Mouse (Mus musculus) retina, postnatal 1 day (tissue): Measurements from ENCODE around the gene Fam20b.

Source experiments
- DNase-seq: peaks from one replicate; pipeline ENCODE4 v3.0.0-alpha.2; 2012

The Fam20b gene

DNA sequence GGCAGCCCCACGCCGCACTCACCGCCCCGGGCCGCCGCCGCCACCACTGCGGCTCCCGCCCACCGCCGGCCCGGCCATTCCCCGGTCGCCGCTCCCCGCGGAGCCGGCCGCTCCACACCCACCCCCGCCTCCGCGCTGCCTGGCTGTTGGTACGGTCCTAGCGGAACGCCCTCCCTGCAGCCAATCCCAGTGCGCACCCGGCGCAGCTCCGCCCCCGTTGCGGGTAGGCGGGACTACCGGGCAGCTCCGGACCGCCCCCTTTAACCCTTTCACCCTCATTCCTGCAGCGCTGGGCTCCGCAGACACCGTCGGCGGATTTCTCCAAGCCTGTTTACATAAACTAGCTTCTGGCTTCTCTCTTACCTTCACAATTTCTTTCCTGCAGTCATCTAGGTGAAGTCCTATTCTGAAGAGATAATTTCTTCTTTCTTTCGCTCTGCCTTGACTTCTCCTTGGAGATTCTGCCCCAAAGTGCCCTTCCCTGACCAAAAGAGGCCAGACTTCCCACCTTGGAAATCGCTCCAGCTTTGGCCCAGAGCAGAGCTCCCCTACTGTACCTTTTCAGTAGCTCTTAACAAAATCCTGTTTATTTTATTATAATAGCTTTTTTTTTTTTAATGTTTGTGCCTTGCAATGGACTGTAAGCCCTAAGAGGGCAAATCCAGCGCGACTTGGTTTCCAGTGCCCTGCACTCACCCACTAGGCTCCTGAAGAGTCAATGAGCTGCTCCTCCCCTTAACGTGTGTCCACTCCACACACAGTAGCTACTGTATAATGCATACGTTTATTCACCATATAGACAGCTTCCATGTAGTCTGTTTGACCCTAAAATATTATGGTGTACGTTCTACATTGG lies at the start of gene Fam20b:
Gene Fam20b, minus strand, starts transcription at position 137 of the 856 bp plus-strand sequence.
- DNase-seq, result peak; percentile 97

DNA sequence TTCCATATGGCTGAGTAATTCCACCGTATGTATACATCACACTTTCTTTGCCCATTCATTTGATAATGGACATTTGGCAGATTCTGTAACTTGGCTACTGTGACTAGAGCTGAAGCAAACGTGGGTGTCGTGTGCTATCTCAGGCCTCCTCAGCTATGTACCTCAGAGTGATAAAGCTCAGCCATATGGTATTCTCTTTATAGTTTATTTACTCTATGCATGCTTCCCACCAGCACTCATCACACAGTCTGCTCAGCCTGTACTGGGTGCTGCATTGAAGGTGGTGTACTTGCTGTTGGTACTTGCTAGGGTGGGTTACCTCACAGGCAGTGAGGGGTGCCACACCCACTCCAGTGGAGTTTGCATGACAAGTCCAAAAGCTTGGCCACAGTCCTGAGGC lies 46.4 kb upstream of the Fam20b start:
- DNase-seq, result no peak

DNA sequence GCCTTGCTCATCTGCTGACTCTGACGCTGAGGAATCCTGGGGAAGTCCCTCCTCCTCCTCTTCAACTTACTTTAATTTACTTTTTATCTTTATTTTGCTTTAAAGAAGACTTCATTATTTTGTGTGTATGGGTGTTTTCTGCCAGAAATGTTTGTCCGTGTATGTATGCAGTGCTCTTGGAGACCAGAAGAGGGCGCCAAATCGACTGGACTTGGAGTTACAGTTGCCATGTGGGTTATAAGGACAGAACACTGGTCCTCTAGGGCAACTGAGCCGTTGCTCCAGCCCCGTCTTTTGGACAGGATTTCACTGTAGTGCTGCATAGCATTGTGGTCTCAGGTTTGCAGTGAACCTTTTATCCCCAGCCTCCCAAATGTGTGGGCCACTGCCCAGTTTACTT lies 45.7 kb upstream of the Fam20b start:
- no peak for DNase-seq

DNA sequence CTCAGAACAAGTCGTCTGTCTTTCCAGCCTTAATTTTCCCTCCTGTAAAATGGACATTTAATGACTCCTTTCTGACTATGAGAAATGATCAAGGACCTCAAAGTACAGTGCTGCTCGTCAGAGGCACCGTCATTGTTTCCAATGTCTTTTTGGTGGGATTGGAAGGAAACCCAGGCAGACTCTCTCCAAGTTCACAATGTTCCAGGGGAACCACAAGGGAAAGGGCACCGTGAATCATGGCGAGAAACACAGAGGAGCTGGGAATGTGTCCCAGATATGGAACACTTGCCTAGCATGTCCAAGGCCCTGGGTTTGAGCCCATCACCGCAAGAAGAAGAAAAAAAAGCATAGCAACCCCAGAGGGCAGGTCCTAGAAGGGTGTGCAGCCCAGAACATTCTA lies 44.4 kb upstream of the Fam20b start:
- DNase-seq, result no peak

DNA sequence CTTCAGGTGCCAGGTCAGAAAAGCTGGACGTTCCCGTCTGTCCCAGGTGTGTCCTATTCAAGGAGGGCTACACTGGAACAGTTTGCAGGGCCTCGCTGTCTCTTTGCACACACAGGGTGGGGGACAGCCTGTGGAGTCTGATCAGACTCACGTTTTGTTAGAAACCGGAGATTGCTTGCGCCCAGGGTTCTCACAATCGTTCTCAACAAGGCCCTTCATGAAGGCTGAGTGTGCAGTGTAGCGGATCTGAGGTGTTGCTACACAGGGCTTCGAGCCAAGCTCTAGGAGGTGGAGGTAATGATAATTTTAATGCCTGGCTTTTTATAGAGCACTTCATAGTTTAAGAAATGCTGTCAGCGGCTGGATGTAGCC lies 42.5 kb upstream of the Fam20b start:
- no peak for DNase-seq

DNA sequence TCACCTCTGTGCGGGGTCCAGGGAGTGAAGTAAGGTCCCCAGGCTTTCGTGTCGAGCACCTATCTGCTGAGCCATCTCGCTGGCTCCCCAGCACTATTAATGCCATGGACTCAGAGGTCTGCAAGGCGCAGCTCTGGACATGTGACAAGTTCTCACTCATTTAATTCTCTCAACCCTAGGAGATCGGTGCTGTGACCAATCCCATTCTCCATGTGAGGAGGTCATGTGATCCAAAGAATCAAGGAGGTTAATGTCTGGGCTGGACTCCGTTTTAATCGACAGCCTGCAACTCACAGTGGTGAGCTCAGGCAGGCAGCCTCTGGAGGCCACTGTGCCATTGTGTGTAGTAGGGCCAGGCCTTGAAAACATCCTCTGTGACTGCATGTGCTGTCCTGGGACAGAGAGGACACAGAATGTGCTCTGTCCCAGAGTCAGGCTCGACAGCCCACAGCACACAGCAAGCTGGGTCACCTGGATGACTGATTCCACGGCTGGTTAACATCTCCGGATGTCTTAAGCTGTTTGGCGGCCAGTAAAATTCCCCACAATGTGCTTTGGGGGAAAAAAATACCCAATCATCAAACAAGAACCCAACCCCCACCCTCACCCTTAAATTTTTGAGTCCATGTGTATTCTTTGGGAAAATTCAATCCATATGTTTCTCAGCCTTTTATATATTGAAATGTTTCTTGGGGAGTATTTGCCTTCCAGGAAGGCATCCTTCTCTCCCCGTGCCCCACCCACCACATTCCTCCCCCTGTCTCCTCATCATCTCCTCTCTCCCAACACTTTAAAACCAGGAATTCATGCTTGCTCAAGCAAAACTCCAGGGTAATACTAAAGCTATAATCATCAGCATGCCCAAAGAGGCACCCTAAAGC lies 41.9 kb upstream of the Fam20b start:
- DNase-seq, result no peak

DNA sequence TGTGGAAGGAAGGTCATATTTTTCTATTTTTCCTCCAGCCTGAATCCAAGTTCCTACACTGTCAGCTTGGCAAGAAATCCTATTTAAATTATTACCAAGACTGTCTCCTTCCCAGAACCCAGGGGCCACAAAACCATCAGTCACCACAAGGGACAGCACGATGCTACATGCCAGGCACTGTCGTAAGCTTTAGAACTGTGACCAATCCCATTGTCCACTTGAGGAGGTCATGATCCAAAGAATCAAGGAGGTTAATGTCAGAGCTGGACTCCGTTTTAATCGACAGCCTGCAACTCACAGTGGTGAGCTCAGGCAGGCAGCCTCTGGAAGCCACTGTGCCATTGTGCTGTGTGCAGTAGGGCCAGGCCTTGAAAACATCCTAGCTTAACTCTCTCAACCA lies 39.4 kb upstream of the Fam20b start:
- no peak for DNase-seq

DNA sequence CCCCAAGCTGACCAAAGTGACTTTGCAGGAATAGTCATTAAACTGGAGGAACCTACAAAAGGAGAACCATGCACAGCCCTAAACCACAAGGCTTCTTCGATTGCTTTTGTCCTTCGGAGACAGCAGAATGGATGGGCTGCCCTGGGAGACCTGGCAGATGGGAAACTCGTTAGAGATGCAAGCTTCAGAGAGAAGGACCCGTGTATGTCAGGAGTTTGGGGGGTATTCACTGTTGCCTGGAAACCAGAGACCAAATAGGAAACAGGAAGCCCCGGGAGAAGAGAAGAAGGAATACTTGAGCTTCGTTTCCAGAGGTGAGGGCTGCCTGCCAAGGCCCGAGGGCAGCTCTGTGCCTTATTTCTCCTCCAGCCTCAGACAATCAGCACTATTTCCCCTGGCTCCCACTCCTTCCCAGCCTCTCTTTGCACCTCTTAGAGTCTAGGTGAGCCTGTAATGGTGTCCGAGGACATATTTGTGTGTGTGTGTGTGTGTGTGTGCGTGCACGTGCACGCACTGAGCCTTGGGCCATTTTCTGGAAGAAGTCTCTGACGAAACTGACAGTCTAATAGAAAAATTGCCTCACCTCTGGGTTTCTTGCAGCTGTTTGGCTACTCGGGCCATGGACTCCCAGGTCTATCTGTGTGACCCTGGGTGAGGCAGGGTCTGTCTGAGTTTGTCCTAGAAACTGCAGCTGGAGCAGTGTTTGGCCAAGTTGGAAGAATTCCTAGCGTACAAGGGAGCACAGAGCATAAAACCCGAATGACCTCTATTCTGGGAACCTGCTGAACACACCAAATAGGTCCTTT lies 35.9 kb upstream of the Fam20b start:
- DNase-seq, result peak; percentile 58

DNA sequence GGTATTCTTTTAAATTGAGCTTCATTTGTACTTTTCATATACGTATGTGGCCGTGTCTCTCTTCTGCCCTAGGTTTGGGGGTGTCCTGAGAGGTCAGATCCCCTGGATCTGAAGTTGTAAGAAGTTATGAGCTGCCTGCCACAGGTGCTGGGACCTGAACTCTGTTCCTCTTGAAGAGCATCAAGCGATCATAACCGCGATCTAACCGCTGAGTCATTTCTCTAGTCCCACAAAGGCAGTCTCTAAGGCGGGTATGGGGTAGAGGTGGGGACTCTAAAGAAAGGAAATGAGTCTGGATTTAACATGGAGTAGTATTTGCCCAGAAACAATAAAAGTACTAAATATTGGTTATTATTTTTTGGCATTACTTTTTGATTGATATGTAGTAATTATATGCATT lies 34.1 kb upstream of the Fam20b start:
- no peak for DNase-seq

DNA sequence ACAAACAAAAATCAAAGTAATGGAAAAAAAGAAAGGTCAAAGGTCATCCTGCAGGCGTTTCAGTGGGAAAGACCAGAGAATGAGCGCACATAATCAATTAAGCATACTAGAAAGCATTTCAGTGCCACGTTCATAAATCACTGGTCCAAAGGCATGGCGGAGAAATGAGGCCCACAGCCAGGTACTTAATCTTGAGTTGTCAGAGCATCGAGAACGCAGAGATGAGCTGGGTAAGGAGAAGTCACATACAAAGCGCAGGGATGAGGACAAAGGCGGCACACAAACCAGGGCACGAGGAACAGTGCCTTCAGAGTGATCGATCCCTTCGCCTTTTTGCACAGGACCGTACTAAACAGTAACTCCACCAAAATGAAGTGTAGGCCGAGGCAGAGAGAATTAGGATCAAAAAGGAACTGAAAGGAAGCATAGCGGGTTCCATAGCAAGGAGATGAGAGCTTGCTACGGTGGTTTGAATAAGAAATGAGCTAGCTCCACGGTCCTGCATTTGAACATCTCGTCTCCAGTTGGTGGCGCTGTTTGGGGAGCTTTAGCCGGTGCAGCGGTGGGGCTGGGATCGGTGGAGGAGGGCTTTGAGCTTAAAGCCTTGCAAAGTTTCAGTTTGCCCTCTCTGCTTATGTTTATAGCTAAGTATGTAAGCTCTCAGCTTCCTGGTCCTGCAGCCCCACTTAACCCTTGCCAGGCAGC lies 33.3 kb upstream of the Fam20b start:
- peak; percentile 88 for DNase-seq

DNA sequence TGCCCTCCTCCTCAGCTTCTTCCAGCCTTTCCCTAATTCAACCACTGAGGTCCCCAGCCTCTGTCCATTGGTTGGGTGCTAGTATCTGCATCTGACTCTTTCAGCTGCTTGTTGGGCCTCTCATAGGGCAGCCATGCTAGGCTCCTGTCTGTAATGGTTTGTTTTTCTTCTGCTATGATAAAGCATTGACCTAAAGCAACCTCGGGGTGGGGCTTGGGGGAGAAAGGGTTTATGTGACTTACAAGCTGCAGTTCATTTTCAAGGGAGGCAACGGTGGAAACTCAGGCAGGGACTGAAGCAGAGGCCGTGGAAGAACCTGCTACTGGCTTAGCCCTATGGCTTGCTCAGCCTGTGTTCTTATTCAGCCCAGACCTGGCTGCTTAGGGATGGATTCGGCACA lies 31.4 kb upstream of the Fam20b start:
- no peak for DNase-seq

DNA sequence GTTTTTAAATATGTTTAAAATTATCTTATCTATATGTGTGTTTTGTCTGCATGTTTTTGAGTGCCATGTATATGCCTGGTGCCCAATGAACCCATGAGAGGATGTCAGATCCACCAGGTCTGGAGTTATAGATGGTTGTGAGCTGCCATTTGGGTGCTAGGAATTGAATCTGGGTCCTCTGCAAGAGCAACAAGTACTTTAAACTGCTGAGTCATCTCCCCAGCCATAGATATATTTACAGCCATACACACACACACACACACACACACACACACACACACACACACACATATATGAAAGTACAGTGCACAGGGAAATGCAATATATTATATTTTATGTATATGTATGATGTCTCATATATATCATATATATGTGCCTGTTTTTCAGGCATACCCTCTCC lies 30.2 kb upstream of the Fam20b start:
- DNase-seq, result no peak

DNA sequence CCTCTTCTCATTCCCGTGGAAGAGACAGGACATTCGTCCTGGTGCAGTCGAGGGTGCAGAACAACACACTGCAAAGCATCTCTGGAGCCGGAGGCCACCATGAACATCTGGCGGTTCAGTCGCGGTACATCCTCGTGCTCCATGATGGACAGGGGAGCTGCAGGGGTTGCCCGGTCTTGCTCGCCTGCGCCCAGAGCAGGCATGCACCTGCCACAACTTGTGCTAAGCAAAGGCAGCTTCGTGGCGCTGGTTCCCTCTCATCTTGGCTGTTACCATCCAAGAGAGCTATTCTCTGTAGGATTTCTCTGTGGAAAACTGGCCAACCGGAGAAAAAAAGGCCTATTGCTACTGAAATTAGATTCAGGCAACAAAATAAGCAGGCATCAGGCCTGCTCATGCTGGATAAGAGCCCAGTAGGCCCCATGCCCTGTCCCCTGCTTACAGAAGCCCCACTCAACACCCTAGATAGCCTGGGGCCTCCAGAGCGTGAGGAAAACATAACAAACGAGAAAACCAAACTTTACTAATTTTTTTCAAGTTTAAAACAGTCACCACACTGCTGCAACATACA lies 29.6 kb upstream of the Fam20b start:
- DNase-seq, result no peak

DNA sequence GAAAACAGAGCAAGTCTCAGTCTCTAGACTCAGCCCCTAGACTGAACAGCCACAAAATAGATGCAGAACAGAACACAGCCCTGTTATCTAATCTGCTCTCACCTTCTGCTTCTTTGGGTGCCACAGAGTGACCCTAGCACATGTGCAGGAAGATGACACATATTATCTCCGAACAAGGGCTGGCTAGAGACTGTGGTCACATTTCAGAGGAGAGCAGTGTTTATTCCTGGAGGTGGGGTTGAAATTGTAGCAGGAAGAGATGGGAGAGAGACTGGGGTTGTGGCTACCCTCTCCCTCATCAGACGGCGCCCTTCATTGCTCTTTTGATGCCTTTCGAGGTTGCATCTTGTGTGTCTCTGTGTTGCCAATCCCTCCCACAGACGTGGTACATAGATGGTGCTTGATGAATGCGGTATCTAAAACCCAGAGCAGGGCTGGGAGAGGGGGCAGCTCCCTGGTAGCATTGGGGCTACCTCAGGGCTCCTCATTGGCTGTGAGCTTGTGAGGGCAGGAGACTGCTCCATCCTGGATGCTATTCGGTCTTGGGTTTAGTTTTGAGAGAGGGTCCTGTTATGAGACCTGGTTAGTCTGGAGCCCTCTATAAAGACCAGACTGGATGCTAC lies 26.4 kb upstream of the Fam20b start:
- DNase-seq, result no peak

DNA sequence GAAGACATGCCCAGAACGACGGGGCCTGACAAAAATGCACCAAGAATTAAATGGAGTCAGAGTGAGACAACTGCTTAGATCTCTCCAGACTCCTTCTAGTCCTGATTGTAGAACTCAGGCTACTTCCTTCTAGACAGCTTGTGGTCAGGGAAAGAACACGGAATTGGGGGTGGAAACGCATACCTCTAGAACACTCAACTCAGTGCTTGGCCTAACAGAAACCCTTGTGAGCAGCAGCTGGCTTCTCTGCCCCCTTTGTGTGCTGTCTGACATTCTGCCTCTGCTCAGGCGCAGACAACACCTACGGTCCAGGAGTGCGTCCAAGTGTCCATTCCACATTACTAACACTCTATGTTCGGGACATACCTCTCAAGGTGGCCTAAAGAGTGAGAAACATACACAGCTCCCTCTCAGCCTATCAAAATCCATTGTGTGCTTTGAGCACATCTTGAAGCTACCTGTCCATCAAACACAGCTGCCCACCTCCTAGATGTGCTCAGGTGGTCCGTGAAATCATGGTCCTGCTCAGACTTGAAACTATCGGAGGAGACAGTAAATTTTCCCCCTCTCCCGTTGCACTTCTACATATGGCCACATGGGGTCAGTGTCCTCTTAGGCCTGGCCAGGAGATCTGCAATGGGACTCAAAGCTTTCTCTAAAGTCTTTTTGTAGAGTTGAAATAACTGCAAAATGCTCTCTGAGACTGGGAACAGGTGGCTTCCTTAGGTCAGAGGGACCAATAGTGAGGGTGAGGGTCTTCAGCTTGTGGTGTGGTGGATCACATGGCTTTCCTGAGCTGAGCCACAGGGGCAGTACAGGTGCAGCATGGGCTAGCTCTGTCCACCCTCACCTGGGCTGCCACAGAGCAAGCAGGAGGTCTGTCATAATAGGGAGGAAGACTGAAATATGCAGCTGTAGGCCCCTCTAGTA lies 22.9 kb upstream of the Fam20b start:
- peak; percentile 76 for DNase-seq

DNA sequence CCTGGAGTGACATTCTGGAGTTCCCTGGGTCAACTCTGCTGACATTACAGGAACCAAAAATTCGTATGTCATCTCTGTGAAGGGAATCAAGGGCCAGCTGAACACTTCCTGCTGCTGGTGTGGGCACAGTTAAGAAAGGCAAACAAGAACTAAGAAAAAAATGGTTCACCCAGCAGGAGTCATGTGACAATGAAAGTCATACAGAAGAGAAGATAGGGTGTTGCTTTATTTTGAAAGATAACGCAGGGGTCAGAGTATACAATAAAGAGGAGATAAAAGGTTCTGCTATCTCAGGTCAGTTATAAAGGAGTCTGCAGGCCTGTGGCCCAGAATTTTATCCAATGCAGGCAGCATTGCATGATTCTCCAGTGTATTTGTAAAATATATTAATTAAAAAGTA lies 16.9 kb upstream of the Fam20b start:
- no peak for DNase-seq

DNA sequence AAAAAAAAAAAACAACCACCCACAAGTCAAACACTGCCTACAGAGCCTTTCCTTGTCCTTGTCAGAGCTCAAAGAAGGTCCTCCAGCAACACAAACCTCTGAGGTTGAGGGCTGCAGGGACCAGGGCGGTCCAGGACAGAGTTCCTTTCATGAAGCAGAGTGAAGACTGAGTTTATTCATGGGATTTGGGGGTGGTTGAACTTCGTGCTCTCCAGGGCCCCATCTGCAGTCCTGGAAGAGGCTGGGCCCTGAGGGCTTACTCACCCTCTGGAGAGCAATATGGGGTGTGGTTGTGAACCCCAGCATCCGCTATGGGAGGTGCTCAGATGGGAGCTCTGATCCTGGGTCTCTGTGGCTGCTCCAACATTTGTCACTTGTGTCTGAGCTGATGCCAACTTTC lies 15.1 kb upstream of the Fam20b start:
- no peak for DNase-seq

DNA sequence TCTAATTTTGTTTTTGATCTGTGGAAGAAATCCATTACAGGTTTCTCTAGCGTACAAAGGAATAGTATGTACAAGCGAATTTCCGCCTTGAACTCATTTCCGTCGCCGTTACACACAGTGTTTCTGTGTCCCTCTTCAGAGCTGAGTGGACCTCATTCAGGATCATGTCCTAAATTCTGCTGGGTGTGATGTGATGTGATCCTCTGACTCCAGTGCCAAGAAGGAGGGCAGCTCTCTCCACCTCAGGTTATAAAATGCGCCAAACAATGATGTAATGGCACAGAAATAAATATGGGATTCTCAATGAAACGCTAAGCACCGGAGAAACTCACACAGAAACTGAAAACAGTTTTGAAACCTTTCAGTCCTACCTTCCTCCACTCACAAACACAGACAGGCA lies 14.7 kb upstream of the Fam20b start:
- no peak for DNase-seq

DNA sequence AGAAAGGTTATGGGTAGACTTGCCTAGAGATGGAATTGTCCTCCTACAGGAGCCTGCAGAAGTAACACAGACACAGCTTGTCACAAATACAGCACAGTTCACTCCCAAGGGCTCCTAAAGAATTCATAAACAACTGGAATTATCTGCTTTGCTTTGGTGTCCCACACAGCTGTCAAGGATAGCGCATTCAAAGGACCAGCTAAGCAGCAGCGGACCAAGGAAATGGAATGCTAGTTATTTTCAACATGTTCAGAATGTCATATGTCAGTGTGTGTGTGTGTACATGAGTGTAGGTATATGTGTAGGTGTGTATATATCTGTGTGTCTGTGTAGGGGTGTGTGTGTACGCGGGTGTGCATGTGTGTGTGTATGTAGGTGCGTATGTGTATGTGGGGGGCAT lies 14.1 kb upstream of the Fam20b start:
- no peak for DNase-seq

DNA sequence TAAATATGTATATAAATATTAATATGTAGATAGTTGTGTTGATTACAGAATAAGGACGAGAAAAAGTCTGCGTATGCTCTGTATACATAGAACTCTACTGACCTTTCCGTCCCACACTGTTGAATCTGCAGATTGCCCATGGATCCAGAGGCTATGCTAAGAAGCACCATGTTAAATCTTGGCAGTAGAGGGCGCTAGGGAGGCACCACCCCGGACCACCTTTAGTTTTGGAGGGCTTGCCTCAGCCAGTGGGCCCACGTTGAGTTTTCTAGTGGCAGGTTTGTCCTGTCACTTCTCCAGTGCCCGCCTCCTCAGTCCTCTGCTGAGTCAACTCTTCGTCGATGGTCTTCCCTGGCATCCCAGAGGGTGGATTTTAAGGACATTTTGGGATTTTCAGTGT lies 11.9 kb upstream of the Fam20b start:
- no peak for DNase-seq
